Mouse (Mus musculus) WW6 (cell line): Measurements from ENCODE around the gene Cntnap5b.
A peak's percentile ranks its signal among the peaks of the same experiment; 100 is the strongest.
"Not testable (repeated sequence)": the region's sequence is repeated elsewhere in the genome, so short reads cannot be mapped to it uniquely, and the experiment has no call there.

ENCODE experiments used
- DNase-seq: peaks from one replicate; pipeline ENCODE4 v3.0.0-alpha.2; 2013; ENCODE audit warnings: low read depth, low spot score

The Cntnap5b gene

DNA sequence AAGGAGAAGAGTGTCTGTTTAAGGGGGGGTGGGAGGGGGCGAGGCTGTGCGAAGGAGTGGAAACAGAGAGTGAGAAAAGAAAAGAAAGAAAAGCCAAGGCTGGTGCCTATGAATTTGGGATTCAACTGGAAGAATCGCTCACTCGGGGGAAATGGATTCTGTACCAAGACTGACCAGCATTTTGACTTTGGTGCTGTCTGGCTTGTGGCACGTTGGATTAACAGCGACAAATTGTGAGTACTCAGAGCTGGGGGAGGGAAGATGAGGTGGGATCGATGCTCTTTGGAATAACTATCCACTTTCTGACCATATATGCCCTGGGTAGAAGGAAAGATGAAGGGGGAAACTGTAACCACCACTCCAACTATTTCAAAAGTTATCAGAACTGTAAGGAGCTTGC lies at the start of gene Cntnap5b:
Gene Cntnap5b (plus strand): TSS at position 152 of the 400 bp plus-strand sequence.
- no peak for DNase-seq

DNA sequence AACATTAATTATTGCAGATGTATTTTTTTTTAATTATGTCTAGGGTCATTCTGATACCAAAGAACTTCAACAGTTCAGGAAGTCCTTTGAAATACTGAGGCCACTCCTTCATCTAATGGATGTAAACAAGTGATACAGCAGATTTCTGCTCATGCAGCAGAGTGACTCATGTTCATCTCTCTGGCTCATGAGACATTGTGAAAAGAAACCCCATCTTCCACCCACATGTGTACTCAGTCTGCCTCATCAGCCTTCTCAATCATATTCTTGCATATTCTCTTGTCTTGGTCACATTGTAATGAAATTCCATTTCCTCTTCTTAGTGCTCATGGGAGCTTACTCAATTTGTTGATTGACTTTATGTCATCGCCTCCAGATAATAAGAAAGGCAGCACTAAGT lies 12.6 kb upstream of the Cntnap5b start:
- DNase-seq = no peak

DNA sequence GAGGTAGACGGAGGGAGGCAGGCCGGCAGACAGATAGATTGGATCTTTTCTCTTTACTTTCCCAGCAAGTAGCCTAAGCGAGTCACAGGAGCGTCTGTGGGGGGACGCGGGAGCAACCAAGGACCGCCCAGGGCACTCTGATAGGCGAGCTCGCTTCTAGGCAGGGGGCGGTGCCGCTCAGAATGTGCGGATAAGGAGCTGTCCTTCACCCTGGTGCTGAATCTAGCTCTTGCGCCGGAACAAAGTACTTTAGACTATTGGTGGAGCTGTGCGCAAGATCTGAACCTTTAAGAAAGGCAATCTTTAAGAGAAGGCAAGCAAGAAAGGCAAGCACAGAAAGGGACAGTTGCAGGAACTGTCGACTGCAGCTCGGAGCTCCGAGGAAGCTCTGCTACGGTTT lies 382 bp upstream of the Cntnap5b start:
- peak; percentile 55 for DNase-seq

DNA sequence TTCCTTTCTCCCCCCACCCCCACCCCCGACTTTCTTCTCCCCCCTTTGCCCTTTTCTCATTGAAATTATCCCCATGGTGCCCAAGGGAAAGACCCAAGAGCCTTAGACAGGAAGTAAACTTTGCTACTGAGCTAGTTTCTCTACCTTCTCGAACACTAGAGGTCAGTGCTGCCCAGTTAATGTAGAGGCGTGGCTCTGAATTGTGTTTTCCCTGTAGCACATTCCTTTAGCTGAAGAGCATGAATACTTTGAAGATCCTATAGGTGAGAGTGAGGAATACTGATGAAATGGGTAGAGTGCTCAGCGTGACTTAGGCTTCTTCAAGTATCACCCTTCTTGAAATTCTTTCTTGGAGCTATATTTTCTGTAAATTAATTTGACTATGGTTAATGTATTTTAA lies 1.6 kb downstream of the Cntnap5b start:
- DNase-seq = peak; percentile 3

DNA sequence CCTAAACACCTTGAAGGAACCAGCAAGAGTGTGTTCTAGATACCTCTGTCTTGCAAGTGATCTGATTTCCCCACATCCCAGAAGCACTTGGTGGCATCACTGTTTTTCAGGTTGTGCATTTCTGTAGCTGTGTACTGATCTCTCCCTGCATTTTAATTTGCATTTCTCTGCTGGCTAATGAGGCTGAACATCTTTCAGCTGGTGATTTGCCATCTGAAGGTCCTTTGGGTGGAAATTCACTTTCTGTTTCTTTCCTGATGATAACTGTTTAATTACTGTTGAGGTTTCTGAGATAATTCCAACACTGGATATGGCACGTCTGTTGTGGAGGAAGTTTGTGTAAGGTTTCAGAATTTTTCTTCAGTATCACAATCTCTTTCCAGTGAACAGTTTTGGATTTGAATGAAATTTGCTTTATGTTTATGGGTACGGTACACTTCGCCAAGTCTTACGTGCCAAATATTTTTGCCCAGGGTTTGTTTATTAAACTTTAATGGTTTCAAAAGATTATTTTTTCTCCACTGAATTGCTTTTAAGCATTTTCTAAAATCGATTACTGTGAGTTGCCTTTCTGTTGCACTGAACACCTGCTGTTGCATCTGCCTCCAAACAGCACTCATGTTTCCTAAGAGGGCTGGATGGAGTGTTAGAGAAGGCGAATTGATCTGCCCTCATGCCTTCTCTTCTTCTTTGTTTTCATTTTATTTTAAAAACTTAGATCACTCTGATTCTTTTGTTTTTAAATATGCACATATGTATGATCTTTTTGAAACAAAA lies 41.0 kb downstream of the Cntnap5b start:
- DNase-seq = no peak

DNA sequence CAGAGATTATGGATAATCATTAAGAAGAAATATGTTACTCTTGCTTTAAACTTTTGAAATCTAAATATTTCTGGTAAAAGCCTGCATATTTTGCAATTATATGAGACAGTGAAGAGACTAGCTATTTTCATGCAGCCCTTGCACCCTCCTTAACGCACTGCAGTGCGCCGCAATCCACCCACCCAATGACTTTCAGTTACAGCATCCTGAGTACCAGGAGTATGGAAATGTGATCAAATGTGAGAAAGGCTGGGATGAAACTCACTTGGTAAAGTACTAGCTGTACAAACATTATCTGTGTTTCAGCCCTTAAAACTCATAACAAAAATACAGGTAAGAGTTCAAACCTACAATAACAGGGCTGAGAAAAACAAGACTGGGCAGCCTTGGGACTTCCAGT lies 99.8 kb downstream of the Cntnap5b start:
- DNase-seq = no peak

DNA sequence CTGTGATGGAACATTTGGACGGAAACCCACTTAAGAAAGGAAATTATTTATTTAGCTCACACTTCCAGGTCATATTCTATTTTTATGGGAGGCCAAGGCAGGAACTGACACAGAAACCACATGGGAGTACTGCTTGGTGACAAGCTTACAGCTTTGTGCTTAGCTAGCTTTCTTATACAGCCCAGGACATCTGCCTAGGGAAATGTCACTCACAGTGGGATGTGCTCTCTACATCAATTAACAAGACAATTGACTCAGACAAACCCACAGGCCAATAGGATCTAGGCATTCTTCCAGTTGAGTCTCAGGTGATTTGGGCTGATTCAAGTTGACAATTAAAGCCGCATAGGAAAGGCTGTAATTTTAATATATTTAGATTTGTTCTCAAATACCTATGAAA lies 135.2 kb downstream of the Cntnap5b start:
- no peak for DNase-seq

DNA sequence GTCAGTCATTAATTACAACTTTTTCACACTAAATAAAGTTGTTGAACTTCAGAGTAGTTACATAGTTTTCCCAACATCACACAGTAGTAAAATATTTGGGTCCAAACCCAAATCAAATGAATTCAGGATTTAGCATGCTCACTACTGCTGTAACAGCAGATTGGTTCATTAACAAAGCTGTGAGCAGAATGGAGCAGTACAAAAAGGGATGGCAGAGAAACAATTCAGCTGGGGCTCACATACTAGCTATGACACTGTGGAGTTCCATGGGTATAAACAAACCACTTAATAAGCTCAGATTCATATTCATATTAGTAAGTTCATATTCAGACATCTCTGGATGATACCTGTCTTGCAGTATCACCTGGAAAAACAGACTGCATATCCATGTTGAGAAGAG lies 170.9 kb downstream of the Cntnap5b start:
- DNase-seq = no peak

DNA sequence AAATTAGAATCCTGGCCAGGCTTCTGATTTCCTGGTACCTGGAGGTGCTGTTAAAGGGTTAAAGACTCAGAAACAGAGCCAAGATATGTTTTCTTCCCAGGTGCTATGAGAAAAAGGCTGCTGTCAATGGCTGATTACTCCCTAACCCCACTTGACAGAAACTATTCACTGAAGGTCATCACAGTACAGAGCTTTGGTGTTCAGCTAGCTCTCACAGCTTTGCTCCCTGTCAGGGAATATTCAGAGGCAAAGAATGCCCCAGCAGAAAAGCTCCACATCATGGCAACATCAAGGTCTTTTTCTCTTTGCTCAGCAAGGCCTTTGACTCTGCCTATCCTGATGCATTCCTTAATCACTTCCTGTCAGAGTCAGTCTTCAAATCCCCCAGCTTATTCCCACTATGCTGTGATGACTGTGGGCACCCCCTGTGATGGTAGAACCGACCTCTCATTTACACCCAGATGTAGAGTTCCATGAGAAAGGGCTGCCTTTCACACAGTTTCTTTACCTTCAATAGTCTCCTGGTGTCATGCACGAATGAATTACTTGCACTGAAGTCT lies 186.9 kb downstream of the Cntnap5b start:
- no peak for DNase-seq

DNA sequence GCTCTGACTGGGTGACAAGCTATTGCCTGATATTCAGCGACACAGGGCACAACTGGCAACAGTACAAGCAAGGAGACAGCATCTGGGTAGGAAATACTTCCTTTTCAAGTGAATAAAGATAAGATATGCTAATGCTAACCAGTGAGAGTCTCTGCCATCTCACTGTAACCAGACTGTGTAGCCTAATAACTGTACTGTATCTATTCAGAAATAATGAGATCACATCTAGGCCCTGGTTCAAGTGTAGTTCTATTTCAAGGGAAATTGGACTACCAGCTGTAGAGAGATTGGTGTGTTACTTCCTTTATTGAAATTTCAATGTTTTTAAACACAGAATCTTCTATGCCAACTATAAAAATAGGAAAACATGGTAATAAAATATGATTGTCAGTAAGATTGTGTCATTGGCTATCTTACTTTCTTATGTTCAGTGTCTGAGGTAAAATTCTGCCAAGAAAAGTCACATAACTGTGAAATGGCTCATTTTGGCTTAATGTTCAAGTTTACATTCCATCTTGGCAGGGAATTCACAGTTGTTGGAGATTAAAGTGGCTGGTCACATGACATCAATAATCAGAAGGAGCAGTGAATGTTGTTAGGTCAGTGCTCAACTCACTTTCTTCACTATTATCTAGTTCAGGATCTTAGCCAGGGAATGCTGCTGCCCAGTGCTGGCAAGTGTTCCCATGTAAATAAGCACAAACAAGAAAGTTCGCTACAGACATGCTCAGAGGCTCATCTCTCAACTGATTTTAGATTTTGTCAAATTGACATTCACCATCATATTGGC lies 194.9 kb downstream of the Cntnap5b start:
- no peak for DNase-seq

DNA sequence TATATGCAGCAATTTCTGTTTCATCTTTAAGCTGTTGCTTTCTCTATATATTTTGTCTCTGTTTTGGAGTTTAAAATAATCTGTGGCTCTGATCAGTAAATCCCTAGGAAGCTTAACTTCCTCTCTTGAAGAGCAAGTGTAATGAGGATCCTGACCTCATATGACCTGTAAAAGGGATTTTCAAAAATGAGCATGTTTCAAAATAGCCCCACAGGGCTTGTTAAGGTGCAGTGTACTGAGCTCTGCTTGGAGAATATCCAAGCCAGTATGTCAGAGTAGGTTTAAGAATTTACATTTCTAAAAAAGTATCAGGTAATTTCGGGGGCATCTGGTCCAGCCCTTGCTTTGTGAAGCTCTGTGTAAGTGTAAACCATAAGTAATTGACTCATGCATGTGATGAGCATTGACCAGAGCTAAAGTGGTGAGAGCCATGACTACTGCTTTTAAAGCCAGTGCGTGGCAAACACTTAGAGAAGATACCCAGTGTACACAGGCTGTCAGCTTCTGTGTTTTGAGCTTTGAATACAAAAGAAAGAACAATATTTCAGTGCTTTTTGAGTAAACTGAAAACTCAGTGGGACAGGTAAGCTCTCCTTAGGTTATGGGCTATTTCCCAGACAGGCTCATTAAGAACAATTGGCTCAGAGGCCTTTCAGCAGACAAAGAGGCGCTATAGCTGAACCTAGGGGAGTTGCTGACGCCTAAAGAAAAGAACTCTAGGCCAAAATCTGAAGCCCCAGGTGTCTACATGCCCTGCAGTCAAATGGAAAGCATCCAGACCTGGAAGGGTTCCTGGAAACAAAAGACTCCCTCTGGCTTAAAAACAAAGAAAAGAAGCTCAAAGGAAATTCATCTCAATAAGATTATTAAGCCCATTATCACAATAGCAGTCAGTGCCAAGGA lies 197.9 kb downstream of the Cntnap5b start:
- DNase-seq = no peak

DNA sequence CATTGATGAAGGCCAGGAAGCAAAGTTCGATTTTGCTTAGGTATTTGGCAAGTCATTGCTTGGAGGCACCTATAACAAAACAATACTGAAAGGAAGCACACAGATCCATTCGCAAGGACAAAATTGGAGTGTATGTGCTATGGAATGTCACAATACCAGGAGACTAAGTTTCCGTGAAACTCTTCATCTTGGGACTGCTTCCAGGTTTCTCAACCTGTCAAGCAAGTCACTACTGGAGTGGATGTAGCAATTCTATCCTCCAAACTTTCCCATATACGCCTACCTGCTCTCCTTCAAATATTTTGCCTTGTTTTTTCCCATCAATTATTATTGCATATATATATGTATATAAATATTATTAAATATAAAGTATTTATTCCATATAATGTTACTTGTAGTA lies 228.7 kb downstream of the Cntnap5b start:
- DNase-seq = not testable (repeated sequence)

DNA sequence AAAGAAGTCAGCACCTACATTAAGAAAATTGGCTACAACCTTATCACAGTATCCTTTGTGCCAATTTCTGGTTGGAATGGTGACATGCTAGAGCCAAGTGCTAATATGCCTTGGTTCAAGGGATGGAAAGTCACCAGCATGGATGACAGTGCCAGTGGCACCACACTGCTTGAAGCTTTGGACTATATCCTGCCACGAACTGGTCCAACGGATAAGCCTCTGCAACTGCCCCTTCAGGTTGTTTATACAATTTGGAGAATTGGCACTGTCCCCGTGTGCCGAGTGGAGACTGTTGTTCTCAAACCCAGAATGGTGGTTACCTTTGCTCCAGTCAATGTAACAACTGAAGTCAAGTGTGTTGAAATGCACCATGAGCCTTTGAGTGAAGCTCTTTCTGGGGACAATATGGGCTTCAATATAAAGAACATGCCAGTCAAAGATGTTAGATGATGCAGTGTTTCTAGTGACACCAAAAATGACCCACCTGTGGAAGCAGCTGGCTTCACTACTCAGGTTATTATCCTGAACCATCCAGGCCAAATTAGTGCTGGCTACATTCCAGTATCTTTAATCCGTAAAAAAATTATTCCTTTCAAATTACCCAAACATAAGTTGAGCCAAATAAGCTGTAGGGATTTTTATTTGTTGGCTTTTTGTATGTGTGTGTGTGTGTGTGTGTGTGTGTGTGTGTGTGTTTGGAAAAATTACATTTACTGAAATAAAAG lies 233.6 kb downstream of the Cntnap5b start:
- DNase-seq = no peak

DNA sequence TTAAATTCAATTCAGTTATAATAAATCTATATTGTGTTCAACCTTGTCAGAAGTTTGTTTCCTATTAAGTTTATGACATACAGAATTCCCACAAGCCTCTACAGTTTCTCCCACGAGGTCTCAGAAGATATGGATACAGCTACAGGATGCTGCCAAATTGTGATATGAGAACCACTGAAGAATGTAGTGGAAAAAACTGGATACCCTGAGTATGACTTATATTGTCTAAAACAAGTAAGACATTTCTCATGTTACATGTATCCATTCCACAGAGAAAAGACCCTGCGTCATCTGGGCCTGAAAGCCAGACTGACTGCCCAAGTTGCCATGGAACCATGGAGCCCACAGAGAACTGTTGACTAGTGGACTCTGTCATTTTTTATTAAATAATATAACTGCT lies 269.2 kb downstream of the Cntnap5b start:
- DNase-seq = no peak

DNA sequence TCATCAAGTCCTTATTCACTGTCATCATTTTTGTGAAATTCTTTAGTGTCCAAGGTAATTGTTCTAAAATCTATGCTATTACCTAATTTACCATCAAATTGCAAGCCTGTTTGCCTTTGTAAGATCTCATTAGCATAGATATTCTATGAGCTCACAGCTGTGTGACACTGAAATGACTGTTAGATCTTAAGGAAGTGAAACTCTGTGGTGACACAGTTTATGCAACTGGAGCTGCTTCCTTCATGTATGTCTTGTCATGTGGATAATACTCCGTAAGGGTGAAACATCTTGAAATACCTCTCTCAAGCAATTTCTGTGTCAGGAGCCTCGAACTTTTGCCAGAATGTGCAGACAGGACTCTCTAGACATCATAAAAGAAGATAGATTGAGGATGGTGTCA lies 307.2 kb downstream of the Cntnap5b start:
- no peak for DNase-seq

DNA sequence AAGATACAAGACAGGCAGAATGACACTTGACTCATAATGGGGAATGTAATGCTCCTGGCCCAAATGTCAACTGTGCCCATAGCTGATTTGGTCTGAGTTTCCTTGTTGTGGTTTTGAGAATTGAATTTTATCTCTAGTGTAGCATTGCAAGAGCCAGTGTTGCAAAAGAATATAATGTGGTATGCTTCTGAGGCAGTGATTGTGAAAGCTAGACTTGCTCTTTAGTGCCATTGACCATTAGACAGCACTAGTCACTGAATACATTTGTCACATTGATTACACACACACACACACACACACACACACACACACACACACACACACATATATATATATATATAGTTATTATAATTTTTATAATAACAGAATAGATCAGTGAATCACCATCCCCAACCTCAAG lies 328.0 kb downstream of the Cntnap5b start:
- no peak for DNase-seq

DNA sequence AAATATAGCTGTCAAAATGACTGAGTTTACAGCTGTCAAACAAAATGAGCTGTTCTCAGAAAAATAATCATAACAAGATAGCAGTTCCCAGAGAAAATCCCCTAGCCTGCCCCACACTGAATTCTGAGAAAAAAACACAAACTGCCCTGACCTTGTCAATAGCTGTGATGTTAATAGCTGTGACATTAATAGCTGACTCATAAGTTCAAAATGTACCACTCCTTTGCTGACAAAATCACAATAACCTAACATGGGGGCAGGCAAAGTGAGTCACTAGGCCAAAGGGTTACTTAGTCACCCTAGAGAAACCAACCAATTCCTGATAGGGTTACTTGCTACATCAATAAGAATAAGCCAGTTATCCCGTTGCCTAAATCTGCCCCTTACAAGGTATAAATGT lies 328.5 kb downstream of the Cntnap5b start:
- no peak for DNase-seq

DNA sequence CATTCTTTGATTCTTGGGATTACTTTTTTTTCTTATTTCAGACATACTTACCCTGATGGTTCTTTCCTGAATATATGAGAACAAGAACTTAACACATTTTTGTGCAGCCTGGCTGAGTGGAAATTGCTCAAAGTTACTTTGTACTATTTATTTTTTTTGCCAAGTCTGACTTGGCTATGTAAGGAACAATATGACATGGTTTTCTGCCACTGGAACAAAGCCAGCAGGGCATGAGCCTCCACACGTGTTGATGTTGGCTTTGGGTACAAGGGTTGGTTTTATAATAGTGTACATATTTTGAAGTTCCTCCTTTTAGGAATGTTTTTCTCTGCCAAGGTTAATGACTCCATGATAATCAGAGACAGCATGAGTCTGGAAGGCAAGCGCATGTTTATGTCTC lies 331.8 kb downstream of the Cntnap5b start:
- no peak for DNase-seq

DNA sequence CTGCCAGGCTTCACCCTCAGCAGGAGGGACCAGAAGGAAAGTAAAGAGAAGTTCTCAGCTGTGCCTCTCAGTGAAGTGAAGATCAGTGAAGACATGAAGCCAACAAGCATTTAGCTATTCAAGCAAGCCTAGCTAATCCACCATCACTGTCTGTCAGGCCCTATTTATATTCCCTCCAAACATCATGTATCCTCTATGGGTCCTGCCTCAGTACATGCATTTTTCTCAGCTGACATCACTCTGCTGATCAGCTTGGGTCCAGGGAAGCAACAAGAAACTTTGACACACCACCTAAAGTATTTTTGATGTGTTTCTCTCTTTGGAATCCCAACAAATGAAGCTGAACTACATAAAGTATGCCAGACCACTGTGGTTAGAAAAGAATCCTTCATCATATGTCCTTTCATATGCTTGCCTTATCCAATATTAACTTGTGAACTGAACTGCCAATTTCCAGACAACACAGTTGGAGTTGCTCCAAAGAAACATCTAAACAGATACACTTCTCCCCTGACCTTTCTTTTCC lies 349.9 kb downstream of the Cntnap5b start:
- DNase-seq = no peak

DNA sequence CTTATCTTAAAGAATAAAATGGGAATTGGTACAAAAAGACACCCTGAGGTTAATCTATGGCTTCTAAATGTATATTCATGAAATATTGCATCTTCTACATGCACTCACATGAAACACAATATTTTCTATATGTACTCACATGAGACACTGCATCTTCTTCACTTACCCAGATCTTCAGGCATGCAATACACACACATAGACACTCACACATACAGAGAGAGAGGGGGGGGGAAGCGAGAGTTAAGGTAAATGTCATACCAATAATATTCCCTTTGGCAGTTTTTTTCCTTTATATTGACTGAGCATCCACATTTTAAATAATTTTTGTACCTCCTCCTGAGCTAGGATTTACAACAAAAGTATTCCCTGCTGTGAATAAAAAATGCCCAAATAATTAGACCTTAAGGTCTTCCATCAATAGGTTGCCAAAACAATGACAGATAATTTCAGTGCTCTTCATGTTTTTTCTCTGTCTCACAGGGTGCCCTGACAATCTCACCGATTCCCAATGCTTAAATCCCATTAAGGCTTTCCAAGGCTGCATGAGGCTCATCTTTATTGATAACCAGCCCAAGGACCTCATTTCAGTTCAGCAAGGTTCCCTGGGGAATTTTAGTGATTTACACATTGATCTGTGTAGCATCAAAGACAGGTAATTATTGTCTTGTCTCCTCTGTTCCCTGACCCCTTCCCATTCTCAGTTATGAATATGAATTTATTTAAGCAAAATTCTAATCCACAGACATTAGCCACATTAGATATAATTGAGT lies 391.2 kb downstream of the Cntnap5b start:
- DNase-seq = no peak
